Mouse (Mus musculus) lung, postnatal 0 days (tissue): ENCODE measurements around the gene Fsd2.

Experiments
- CTCF ChIP-seq: IDR thresholded peaks from 2 replicates; pipeline ENCODE4 v1.5.1; 2016; ENCODE audit warnings: antibody characterized with exemption, mild to moderate bottlenecking
- EP300 ChIP-seq: IDR thresholded peaks from 2 replicates; pipeline ENCODE4 v1.6.1; 2016; ENCODE audit warnings: antibody characterized with exemption, mild to moderate bottlenecking, control low read depth

DNA sequence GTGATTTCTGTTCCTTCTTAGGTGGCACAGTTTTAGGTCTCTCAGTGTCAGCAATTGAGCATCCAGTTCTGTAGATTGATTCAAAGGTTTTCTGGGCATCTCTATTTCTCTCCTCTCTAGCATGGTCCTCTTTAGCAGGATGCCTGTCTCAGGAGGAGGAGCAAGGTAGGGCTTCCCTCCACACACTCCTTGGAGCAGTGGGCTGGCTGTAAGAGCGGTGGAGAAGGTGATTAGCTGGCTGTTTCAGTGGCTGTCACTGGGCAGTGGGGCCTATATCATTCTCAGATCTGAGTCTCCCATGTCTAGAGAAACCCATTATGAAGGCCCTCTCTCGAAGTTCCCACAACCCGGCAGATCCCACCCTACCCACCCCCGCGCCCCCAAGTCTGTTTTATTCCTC, 652 bp upstream of the Fsd2 start:
- TF ChIP-seq CTCF = no peak
- no peak for TF ChIP-seq EP300
